Mouse (Mus musculus) heart, postnatal 36 days (tissue): ENCODE measurements around the gene Adgrf1. TPM values are rescaled to one million over a fixed set of nuclear protein-coding genes. Genes with fewer than 3 reads are reported as not detected.

Experiments
- DNase-seq, 2 experiments: peaks; one replicate each; pipeline ENCODE4 v3.0.0; 2021 to 2022
- intact Hi-C: fragments of 180-260 bp; cut with DNase I; formaldehyde crosslinking; loops from one replicate; pipeline ENCODE4 v1.15.1; 2025
- total RNA-seq, 2 experiments: library from RNA; stranded (reverse); gene quantifications; 2 replicates each; pipeline ENCODE4 v1.2.3; 2021

The Adgrf1 gene
- total RNA-seq, 2 experiments from 2014 or later = not detected

- peak; percentile 75 to 80 for DNase-seq
- intact Hi-C loops = loop anchor here (1.0 to 5.0 kb wide), 3 partner anchors 195 to 341 kb away; no protein-coding TSS in a partner anchor
Observed at GRCm38 (mm10) chr17:43265178-43265837, 4.8 kb upstream of the Adgrf1 start.

GRCm38 (mm10) chr17:43265944-43266343 lies 4.2 kb upstream of the Adgrf1 start:
- DNase-seq = no peak
- intact Hi-C loops = loop anchor here (1.0 to 5.0 kb wide), 4 partner anchors 60 to 341 kb away; no protein-coding TSS in a partner anchor

- intact Hi-C loops = loop anchor here (1.0 to 5.0 kb wide), 2 partner anchors 60 to 251 kb away; no protein-coding TSS in a partner anchor
Observed at GRCm38 (mm10) chr17:43266636-43267035, 3.5 kb upstream of the Adgrf1 start.

GRCm38 (mm10) chr17:43267046-43267749 lies 2.9 kb upstream of the Adgrf1 start:
- intact Hi-C loops = loop anchor here (5.0 kb wide), 1 partner anchor 250 kb away; no protein-coding TSS in a partner anchor
- no peak for DNase-seq

More at GRCm38 (mm10) chr17:43266636-43267035, 3.5 kb upstream of the Adgrf1 start:
- no peak for DNase-seq

GRCm38 (mm10) chr17:43276220-43276619 lies 6.1 kb downstream of the Adgrf1 start:
- intact Hi-C loops = no loop called here
- no peak for DNase-seq

GRCm38 (mm10) chr17:43277223-43277622 lies 7.1 kb downstream of the Adgrf1 start:
- intact Hi-C loops = no loop called here
- no peak for DNase-seq

- no peak for DNase-seq
Observed at GRCm38 (mm10) chr17:43279671-43280070, 9.5 kb downstream of the Adgrf1 start.

GRCm38 (mm10) chr17:43282353-43282752 lies 12.2 kb downstream of the Adgrf1 start:
- no peak for DNase-seq
- intact Hi-C loops = no loop called here

More at GRCm38 (mm10) chr17:43279671-43280070, 9.5 kb downstream of the Adgrf1 start:
- intact Hi-C loops = no loop called here

- intact Hi-C loops = no loop called here
- no peak for DNase-seq
Observed at GRCm38 (mm10) chr17:43282828-43283227, 12.7 kb downstream of the Adgrf1 start.

- intact Hi-C loops = no loop called here
- no peak for DNase-seq
Observed at GRCm38 (mm10) chr17:43299515-43299914, 29.4 kb downstream of the Adgrf1 start.

- intact Hi-C loops = loop anchor here (1.0 to 10.0 kb wide), 4 partner anchors 36 to 279 kb away; partner anchors contain the start of gene Adgrf5
Observed at GRCm38 (mm10) chr17:43325986-43326671, 56.0 kb downstream of the Adgrf1 start.

GRCm38 (mm10) chr17:43326726-43327700 lies 56.9 kb downstream of the Adgrf1 start:
- peak; percentile 53 to 56 for DNase-seq
- intact Hi-C loops = loop anchor here (1.0 to 10.0 kb wide), 4 partner anchors 35 to 278 kb away; partner anchors contain the start of gene Adgrf5

More at GRCm38 (mm10) chr17:43325986-43326671, 56.0 kb downstream of the Adgrf1 start:
- no peak for DNase-seq

GRCm38 (mm10) chr17:43327810-43328209 lies 57.7 kb downstream of the Adgrf1 start:
- DNase-seq = no peak
- intact Hi-C loops = loop anchor here (5.0 to 10.0 kb wide), 2 partner anchors 34 to 277 kb away; partner anchors contain the start of gene Adgrf5

- intact Hi-C loops = loop anchor here (5.0 to 10.0 kb wide), 2 partner anchors 33 to 276 kb away; partner anchors contain the start of gene Adgrf5
- DNase-seq = no peak
Observed at GRCm38 (mm10) chr17:43329216-43329615, 59.1 kb downstream of the Adgrf1 start.

GRCm38 (mm10) chr17:43329761-43330183 lies 59.6 kb downstream of the Adgrf1 start:
- DNase-seq = peak in 1 of 2 experiments; percentile 3
- intact Hi-C loops = loop anchor here (5.0 to 10.0 kb wide), 2 partner anchors 33 to 275 kb away; partner anchors contain the start of gene Adgrf5

GRCm38 (mm10) chr17:43332686-43333085 lies 62.6 kb downstream of the Adgrf1 start:
- no peak for DNase-seq
- intact Hi-C loops = no loop called here

- intact Hi-C loops = no loop called here
- DNase-seq = no peak
Observed at GRCm38 (mm10) chr17:43334074-43334473, 63.9 kb downstream of the Adgrf1 start.

- no peak for DNase-seq
- intact Hi-C loops = loop anchor here (2.0 kb wide), 1 partner anchor 23 kb away; the partner anchor contains the start of gene Adgrf5
Observed at GRCm38 (mm10) chr17:43337643-43338042, 67.5 kb downstream of the Adgrf1 start.

GRCm38 (mm10) chr17:43338279-43338678 lies 68.2 kb downstream of the Adgrf1 start:
- intact Hi-C loops = loop anchor here (2.0 kb wide), 1 partner anchor 23 kb away; the partner anchor contains the start of gene Adgrf5

More at GRCm38 (mm10) chr17:43338279-43338678, 68.2 kb downstream of the Adgrf1 start:
- DNase-seq = no peak
